Mouse (Mus musculus): ENCODE data around the gene Rem2. TPM values are rescaled to one million over a fixed set of nuclear protein-coding genes. Genes with fewer than 3 reads are reported as not detected.

Gene Rem2
- polyA plus RNA-seq (2015; fragmentation: Nextera tagmentation; extraction: Ambion mirVana) = 1.5 and 2.2 TPM in 2 replicates

- H3K9me3 ChIP-seq = no peaks in the 10 kb centered on the region
- H3K9ac ChIP-seq = peak within 1 kb of the TSS; percentile 40
- WGBS = 2% methylated on average over 23 of the region's 23 CpGs
- peak within 1 kb of the TSS; percentile 77 for H3K4me2 ChIP-seq
- H3K4me1 ChIP-seq = peaks cover 37% of the 10 kb centered on the region
- peak within 1 kb of the TSS; percentile 38 for H3K4me3 ChIP-seq
- peaks cover 44% of the 10 kb centered on the region for H3K27me3 ChIP-seq
- H3K36me3 ChIP-seq = peaks cover 6% of the 10 kb centered on the region; the same call in 1 of the 2 replicates
- ATAC-seq (ENCODE audit: insufficient number of reproducible peaks, low FRiP score, low TSS enrichment, low read depth) = 0 out of 2 replicates have a peak, but pooled peaks have one; percentile 37
- H3K27ac ChIP-seq = no peak within 1 kb of the TSS
Measured at GRCm38 (mm10) chr14:54475941-54476844, at the start of gene Rem2. TSS of gene Rem2 (plus strand) at chr14:54476100.

- under 1% methylated on average over 48 of the region's 48 CpGs for WGBS
- Histone ChIP-seq H3K27me3 (no peaks in the 10 kb centered on the region), H3K36me3 (peaks cover 8% of the 10 kb centered on the region)
Measured at GRCm38 (mm10) chr14:54426689-54427398, 49.1 kb upstream of the Rem2 start, which contains the start of gene Mrpl52. TSS of gene Mrpl52 (plus strand) at chr14:54426909.

GRCm38 (mm10) chr14:54427696-54428095 is 48.2 kb upstream of the Rem2 start:
- Histone ChIP-seq H3K9me3 (no peaks in the 10 kb centered on the region), H3K36me3 (peaks cover 8% of the 10 kb centered on the region), H3K27ac (no peak overlapping the region), H3K4me1 (peaks cover 31% of the 10 kb centered on the region), H3K9ac (no peak overlapping the region), H3K4me3 (peak overlapping the region; percentile 95), H3K4me2 (peak overlapping the region; percentile 54), H3K27me3 (no peaks in the 10 kb centered on the region)
- ATAC-seq (ENCODE audit: insufficient number of reproducible peaks, low FRiP score, low TSS enrichment, low read depth) = no peak
- whole genome bisulfite sequencing = 85% methylated on average over 7 of the region's 7 CpGs

More at GRCm38 (mm10) chr14:54426689-54427398, 49.1 kb upstream of the Rem2 start, which contains the start of gene Mrpl52:
- Histone ChIP-seq H3K27ac (peak within 1 kb of the TSS; percentile 91), H3K9me3 (no peaks in the 10 kb centered on the region), H3K9ac (peak within 1 kb of the TSS; percentile 76), H3K4me1 (peaks cover 31% of the 10 kb centered on the region), H3K4me2 (peak within 1 kb of the TSS; percentile 54), H3K4me3 (peak within 1 kb of the TSS; percentile 95)
- peak; percentile 53 for ATAC-seq (ENCODE audit: insufficient number of reproducible peaks, low FRiP score, low TSS enrichment, low read depth)

GRCm38 (mm10) chr14:54428421-54428820 is 47.5 kb upstream of the Rem2 start:
- Histone ChIP-seq H3K4me2 (no peak overlapping the region), H3K36me3 (peaks cover 8% of the 10 kb centered on the region), H3K4me1 (peaks cover 36% of the 10 kb centered on the region), H3K9ac (no peak overlapping the region), H3K9me3 (no peaks in the 10 kb centered on the region), H3K27me3 (no peaks in the 10 kb centered on the region), H3K27ac (no peak overlapping the region), H3K4me3 (no peak overlapping the region)
- no peak for ATAC-seq (ENCODE audit: insufficient number of reproducible peaks, low FRiP score, low TSS enrichment, low read depth)
- WGBS = 96% methylated on average over 5 of the region's 5 CpGs

GRCm38 (mm10) chr14:54429332-54430093 is 46.4 kb upstream of the Rem2 start:
- Histone ChIP-seq H3K4me2 (no peak overlapping the region), H3K27me3 (no peaks in the 10 kb centered on the region), H3K4me1 (peaks cover 47% of the 10 kb centered on the region), H3K36me3 (peaks cover 8% of the 10 kb centered on the region), H3K9me3 (no peaks in the 10 kb centered on the region), H3K9ac (no peak overlapping the region), H3K4me3 (no peak overlapping the region), H3K27ac (peak overlapping the region; percentile 99)
- no peak for ATAC-seq (ENCODE audit: insufficient number of reproducible peaks, low FRiP score, low TSS enrichment, low read depth)
- 49% methylated on average over 7 of the region's 7 CpGs for WGBS

GRCm38 (mm10) chr14:54430406-54431145 is 45.3 kb upstream of the Rem2 start:
- Histone ChIP-seq H3K27ac (peak overlapping the region; percentile 99), H3K27me3 (no peaks in the 10 kb centered on the region), H3K4me3 (peak overlapping the region; percentile 81), H3K9ac (peak overlapping the region; percentile 15), H3K4me2 (peak overlapping the region; percentile 82), H3K4me1 (peaks cover 58% of the 10 kb centered on the region), H3K9me3 (no peaks in the 10 kb centered on the region), H3K36me3 (peaks cover 14% of the 10 kb centered on the region)
- 6% methylated on average over 18 of the region's 18 CpGs for WGBS
- ATAC-seq (ENCODE audit: insufficient number of reproducible peaks, low FRiP score, low TSS enrichment, low read depth) = no peak

GRCm38 (mm10) chr14:54431334-54432077 is 44.4 kb upstream of the Rem2 start, which contains the start of gene Mmp14:
TSS of gene Mmp14 (plus strand) at chr14:54431612.
- peak within 1 kb of the TSS; percentile 98 for H3K9ac ChIP-seq
- peaks cover 24% of the 10 kb centered on the region for H3K36me3 ChIP-seq
- H3K27ac ChIP-seq = peak within 1 kb of the TSS; percentile 99
- H3K4me1 ChIP-seq = peaks cover 54% of the 10 kb centered on the region
- H3K4me3 ChIP-seq = peak within 1 kb of the TSS; percentile 81
- H3K27me3 ChIP-seq = no peaks in the 10 kb centered on the region
- ATAC-seq (ENCODE audit: insufficient number of reproducible peaks, low FRiP score, low TSS enrichment, low read depth) = peak; percentile 75
- H3K9me3 ChIP-seq = no peaks in the 10 kb centered on the region
- whole genome bisulfite sequencing = under 1% methylated on average over 47 of the region's 49 CpGs
- peak within 1 kb of the TSS; percentile 82 for H3K4me2 ChIP-seq

GRCm38 (mm10) chr14:54432078-54432836 is 43.6 kb upstream of the Rem2 start:
- WGBS = under 1% methylated on average over 53 of the region's 54 CpGs
- peak overlapping the region; percentile 99 for H3K27ac ChIP-seq
- ATAC-seq (ENCODE audit: insufficient number of reproducible peaks, low FRiP score, low TSS enrichment, low read depth) = peak; percentile 27; the same call in 1 of the 2 replicates
- no peaks in the 10 kb centered on the region for H3K9me3 ChIP-seq
- H3K9ac ChIP-seq = peak overlapping the region; percentile 98
- H3K36me3 ChIP-seq = peaks cover 31% of the 10 kb centered on the region
- H3K27me3 ChIP-seq = no peaks in the 10 kb centered on the region
- peaks cover 54% of the 10 kb centered on the region for H3K4me1 ChIP-seq
- H3K4me2 ChIP-seq = peak overlapping the region; percentile 82
- H3K4me3 ChIP-seq = peak overlapping the region; percentile 81

GRCm38 (mm10) chr14:54432837-54433830 is 42.8 kb upstream of the Rem2 start:
- peak overlapping the region; percentile 99 for H3K27ac ChIP-seq
- H3K36me3 ChIP-seq = peaks cover 38% of the 10 kb centered on the region
- H3K27me3 ChIP-seq = no peaks in the 10 kb centered on the region
- ATAC-seq (ENCODE audit: insufficient number of reproducible peaks, low FRiP score, low TSS enrichment, low read depth) = no peak
- H3K4me3 ChIP-seq = peak overlapping the region; percentile 81
- peak overlapping the region; percentile 82 for H3K4me2 ChIP-seq
- peak overlapping the region; percentile 98 for H3K9ac ChIP-seq
- WGBS = 20% methylated on average over 17 of the region's 17 CpGs
- H3K9me3 ChIP-seq = no peaks in the 10 kb centered on the region
- H3K4me1 ChIP-seq = peaks cover 48% of the 10 kb centered on the region
